Comparison of ENCODE assay signal across 26 mouse cellular contexts in genomic region chr6:14297428-14297827, GRCm38 (mm10).
A peak's percentile ranks its signal among the peaks of the same experiment; 100 is the strongest.
DNase-seq lines count a peak whose midpoint lies in the region; ATAC-seq and TF ChIP-seq lines count a peak whose summit lies in the region.
"Had no signal": no experiment of that assay in that cellular context is flagged by ENCODE, and none has a peak within 500 bp of the region (broad histone marks: within the 10 kb centered on the region; RNA-seq: fewer than 3 reads in every experiment).

No protein-coding gene starts in this region.

- H3K79me2 ChIP-seq in heart, adult 2 months (replicated peaks; ENCODE audit: control insufficient read depth, insufficient read depth, low read length): no peaks in the 10 kb centered on the region

- H3K27ac ChIP-seq in gastrocnemius, adult 2 months: peak overlapping the region; percentile 81
- H3K27ac ChIP-seq in heart, adult 2 months: peak overlapping the region; percentile 35
- H3K27ac ChIP-seq in heart, embryonic 13.5 days (replicated peaks): 0 out of 2 replicates have a peak overlapping the region, but pooled peaks have one; percentile 36
- H3K27ac ChIP-seq in heart, embryonic 10.5 days: no peak overlapping the region
- H3K27ac ChIP-seq: forebrain, embryonic 10.5 days; forebrain, embryonic 13.5 days; hindbrain, embryonic 14.5 days; hindbrain, postnatal 0 days had no signal

- no peak overlapping the region for H3K9ac ChIP-seq in heart, adult 2 months (ENCODE audit: low read depth, low read length)
- no peak overlapping the region for H3K9ac ChIP-seq in heart, embryonic 13.5 days
- H3K9ac ChIP-seq: forebrain, embryonic 13.5 days; hindbrain, embryonic 14.5 days had no signal

- no peak for TF ChIP-seq EP300 in heart, adult 2 months (IDR thresholded peaks at IDR 0.05; ENCODE audit: insufficient read depth, low read depth, low read length)

- no peak overlapping the region for H3K4me2 ChIP-seq in heart, embryonic 13.5 days
- H3K4me2 ChIP-seq: forebrain, embryonic 13.5 days; hindbrain, embryonic 14.5 days had no signal

- H3K4me3 ChIP-seq in gastrocnemius, adult 2 months: peak overlapping the region; percentile 24; the same call in 1 of the 2 replicates
- H3K4me3 ChIP-seq in heart, adult 2 months: no peak overlapping the region
- no peak overlapping the region for H3K4me3 ChIP-seq in heart, embryonic 13.5 days
- H3K4me3 ChIP-seq in heart, embryonic 10.5 days: no peak overlapping the region
- H3K4me3 ChIP-seq: forebrain, embryonic 10.5 days; forebrain, embryonic 13.5 days had no signal

- intact Hi-C loops in gastrocnemius, adult 2 months (cut with DNase I): no loop called here
- intact Hi-C loops in gastrocnemius, postnatal 36 days (cut with DNase I): no loop called here
- intact Hi-C loops in heart, adult 2 months (cut with DNase I): no loop called here
- intact Hi-C loops in heart, postnatal 14 days (cut with DNase I): no loop called here

- DNase-seq in gastrocnemius, adult 2 months: no peak
- DNase-seq in gastrocnemius, postnatal 36 days: no peak
- no peak for DNase-seq in heart, adult 2 months
- DNase-seq in heart, postnatal 14 days: no peak
- DNase-seq in heart, embryonic 10.5 days (ENCODE audit: low spot score): no peak
- no peak for DNase-seq in urinary bladder, postnatal 25 days (ENCODE audit: low spot score)
- DNase-seq: adrenal gland, postnatal 10 days; adrenal gland, postnatal 36 days; B cell, adult 2 months; cerebellum, adult 18-20 months; cerebellum, adult 9-10 months; cerebellum, postnatal 14 days; gastrocnemius, postnatal 25 days; kidney, adult 18-20 months; kidney, adult 9 months had no signal

- no peaks in the 10 kb centered on the region for H3K9me3 ChIP-seq in heart, embryonic 13.5 days
- H3K9me3 ChIP-seq in heart, embryonic 10.5 days: no peaks in the 10 kb centered on the region
- H3K9me3 ChIP-seq: forebrain, embryonic 10.5 days; forebrain, embryonic 13.5 days; G1E had no signal

- no peak for ATAC-seq in heart, embryonic 13.5 days (ENCODE audit: extremely low read depth, insufficient number of reproducible peaks, low FRiP score, low TSS enrichment)
- ATAC-seq: forebrain, embryonic 13.5 days; forebrain, embryonic 16.5 days; hindbrain, postnatal 0 days; inflammation-experienced regulatory T-cells, adult 6 months; intestine, embryonic 16.5 days; Patski had no signal

- no peak for TF ChIP-seq POLR2A in heart, adult 2 months (IDR thresholded peaks at IDR 0.05; ENCODE audit: insufficient read depth, low read depth, low read length)

- H3K4me1 ChIP-seq in heart, adult 2 months (ENCODE audit: control insufficient read depth, insufficient read depth, low read length): no peaks in the 10 kb centered on the region; the same call in 1 of the 2 replicates
- H3K4me1 ChIP-seq in heart, embryonic 13.5 days: peaks cover 10% of the 10 kb centered on the region
- peaks cover 5% of the 10 kb centered on the region; the same call in 1 of the 2 replicates for H3K4me1 ChIP-seq in heart, embryonic 10.5 days
- H3K4me1 ChIP-seq: forebrain, embryonic 10.5 days; forebrain, embryonic 13.5 days had no signal

- no peaks in the 10 kb centered on the region for H3K36me3 ChIP-seq in heart, adult 2 months (ENCODE audit: control insufficient read depth, insufficient read depth, low read length)
- no peaks in the 10 kb centered on the region for H3K36me3 ChIP-seq in heart, embryonic 13.5 days
- H3K36me3 ChIP-seq in heart, embryonic 10.5 days: no peaks in the 10 kb centered on the region
- H3K36me3 ChIP-seq: forebrain, embryonic 10.5 days; G1E had no signal

- TF ChIP-seq CTCF in gastrocnemius, adult 2 months (IDR thresholded peaks at IDR 0.05): no peak
- TF ChIP-seq CTCF in heart, adult 2 months (IDR thresholded peaks at IDR 0.05): no peak

- no peaks in the 10 kb centered on the region for H3K27me3 ChIP-seq in heart, adult 2 months (ENCODE audit: control insufficient read depth, insufficient read depth, low read length)
- H3K27me3 ChIP-seq in heart, embryonic 13.5 days (replicated peaks): no peaks in the 10 kb centered on the region
- H3K27me3 ChIP-seq in heart, embryonic 10.5 days (ENCODE audit: insufficient read depth, poor library complexity, severe bottlenecking): no peaks in the 10 kb centered on the region
- H3K27me3 ChIP-seq: CH12.LX; forebrain, embryonic 13.5 days; Patski had no signal
